Comparison of ENCODE assay signal across 8 mouse cellular contexts in genomic region chr2:69860972-69861452, GRCm38 (mm10). TPM values are rescaled to one million over a fixed set of nuclear protein-coding genes. Genes with fewer than 3 reads are reported as not detected.
A peak's percentile ranks its signal among the peaks of the same experiment; 100 is the strongest.
DNase-seq lines count a peak whose midpoint lies in the region; ATAC-seq and TF ChIP-seq lines count a peak whose summit lies in the region.

No protein-coding gene starts in this region.

- 11% methylated on average over 13 of the region's 13 CpGs for WGBS in embryonic facial prominence, embryonic 14.5 days
- 12% methylated on average over 12 of the region's 13 CpGs for WGBS in limb, embryonic 12.5 days
- WGBS in midbrain, embryonic 13.5 days: 14% methylated on average over 13 of the region's 13 CpGs
- 9% methylated on average over 13 of the region's 13 CpGs for whole genome bisulfite sequencing in stomach, postnatal 0 days

- H3K27me3 ChIP-seq in embryonic facial prominence, embryonic 14.5 days (replicated peaks; ENCODE audit: control insufficient read depth, insufficient read depth, low read length): no peaks in the 10 kb centered on the region
- no peaks in the 10 kb centered on the region for H3K27me3 ChIP-seq in limb, embryonic 12.5 days
- no peaks in the 10 kb centered on the region for H3K27me3 ChIP-seq in midbrain, embryonic 13.5 days
- no peaks in the 10 kb centered on the region for H3K27me3 ChIP-seq in stomach, postnatal 0 days (ENCODE audit: control insufficient read depth, insufficient read depth, low read length)

- H3K4me3 ChIP-seq in embryonic facial prominence, embryonic 14.5 days (ENCODE audit: low read depth, low read length): peak overlapping the region; percentile 100
- peak overlapping the region; percentile 98 for H3K4me3 ChIP-seq in limb, embryonic 12.5 days (replicated peaks)
- peak overlapping the region; percentile 100 for H3K4me3 ChIP-seq in midbrain, embryonic 13.5 days (replicated peaks)
- H3K4me3 ChIP-seq in stomach, postnatal 0 days (ENCODE audit: low read depth, low read length): peak overlapping the region; percentile 100

- no peaks in the 10 kb centered on the region for H3K9me3 ChIP-seq in embryonic facial prominence, embryonic 14.5 days (ENCODE audit: control insufficient read depth, low read length)
- no peaks in the 10 kb centered on the region for H3K9me3 ChIP-seq in limb, embryonic 12.5 days
- H3K9me3 ChIP-seq in midbrain, embryonic 13.5 days: no peaks in the 10 kb centered on the region
- H3K9me3 ChIP-seq in stomach, postnatal 0 days (ENCODE audit: control insufficient read depth, low read length): no peaks in the 10 kb centered on the region

- no peak for TF ChIP-seq EP300 in stomach, postnatal 0 days (optimal IDR thresholded peaks at IDR 0.05)

- H3K4me2 ChIP-seq in embryonic facial prominence, embryonic 14.5 days (ENCODE audit: low read depth, low read length): peak overlapping the region; percentile 67
- H3K4me2 ChIP-seq in limb, embryonic 12.5 days: peak overlapping the region; percentile 85
- H3K4me2 ChIP-seq in midbrain, embryonic 13.5 days (replicated peaks): peak overlapping the region; percentile 90
- H3K4me2 ChIP-seq in stomach, postnatal 0 days (replicated peaks; ENCODE audit: low read depth): peak overlapping the region; percentile 53

- ATAC-seq in embryonic facial prominence, embryonic 14.5 days (ENCODE audit: low read depth): peak; percentile 67
- peak; percentile 57 to 60 for ATAC-seq in hematopoietic stem cell, adult 5-6 weeks (replicated peaks in 1 of 2; ENCODE audit: insufficient read depth in 1 of 2, low FRiP score in 2 of 2, low TSS enrichment in 1 of 2, low read depth in 1 of 2, poor library complexity in 2 of 2, severe bottlenecking in 2 of 2)
- peak; percentile 82 for ATAC-seq in limb, embryonic 12.5 days (ENCODE audit: insufficient number of reproducible peaks, insufficient read depth, low FRiP score, low TSS enrichment, low read depth)
- peak; percentile 81 for ATAC-seq in midbrain, embryonic 13.5 days
- ATAC-seq in stomach, postnatal 0 days (ENCODE audit: low FRiP score, low TSS enrichment): no peak

- peaks cover 17% of the 10 kb centered on the region for H3K36me3 ChIP-seq in embryonic facial prominence, embryonic 14.5 days (ENCODE audit: control insufficient read depth, insufficient read depth, low read length)
- H3K36me3 ChIP-seq in limb, embryonic 12.5 days: peaks cover 19% of the 10 kb centered on the region
- H3K36me3 ChIP-seq in midbrain, embryonic 13.5 days: 0 out of 2 replicates have a peak, but pooled peaks cover 4% of the 10 kb centered on the region
- no peaks in the 10 kb centered on the region for H3K36me3 ChIP-seq in stomach, postnatal 0 days (ENCODE audit: control insufficient read depth, insufficient read depth, low read length)

- peak; percentile 26 for DNase-seq in embryo, embryonic 10 days (ENCODE audit: low spot score)
- DNase-seq in embryo, embryonic 11 days: no peak
- DNase-seq in MEL-GATA-1-ER (ENCODE audit: extremely low read depth, low read depth): peak; percentile 52
- DNase-seq in embryonic facial prominence, embryonic 14.5 days (ENCODE audit: low spot score): peak; percentile 37
- peak; percentile 41 for DNase-seq in stomach, postnatal 0 days (ENCODE audit: low spot score)

- H3K9ac ChIP-seq in embryonic facial prominence, embryonic 14.5 days (ENCODE audit: low read depth, low read length): peak overlapping the region; percentile 99
- peak overlapping the region; percentile 99; the same call in 1 of the 2 replicates for H3K9ac ChIP-seq in limb, embryonic 12.5 days (replicated peaks)
- H3K9ac ChIP-seq in midbrain, embryonic 13.5 days (replicated peaks): peak overlapping the region; percentile 99
- peak overlapping the region; percentile 99 for H3K9ac ChIP-seq in stomach, postnatal 0 days (ENCODE audit: low read length)

- H3K27ac ChIP-seq in embryonic facial prominence, embryonic 14.5 days (replicated peaks; ENCODE audit: low read depth, low read length): peak overlapping the region; percentile 94
- peak overlapping the region; percentile 95 for H3K27ac ChIP-seq in limb, embryonic 12.5 days
- peak overlapping the region; percentile 90 for H3K27ac ChIP-seq in midbrain, embryonic 13.5 days
- peak overlapping the region; percentile 96 for H3K27ac ChIP-seq in stomach, postnatal 0 days (replicated peaks)

- TF ChIP-seq CTCF in stomach, postnatal 0 days (IDR thresholded peaks at IDR 0.05; ENCODE audit: low read depth): no peak

- H3K4me1 ChIP-seq in embryonic facial prominence, embryonic 14.5 days (ENCODE audit: control insufficient read depth, insufficient read depth, low read length): peaks cover 7% of the 10 kb centered on the region; the same call in 1 of the 2 replicates
- peaks cover 18% of the 10 kb centered on the region for H3K4me1 ChIP-seq in limb, embryonic 12.5 days (replicated peaks)
- H3K4me1 ChIP-seq in midbrain, embryonic 13.5 days (replicated peaks): peaks cover 34% of the 10 kb centered on the region
- no peaks in the 10 kb centered on the region; the same call in 1 of the 2 replicates for H3K4me1 ChIP-seq in stomach, postnatal 0 days (replicated peaks; ENCODE audit: control insufficient read depth, insufficient read depth)

RNA-seq across cellular contexts. Expression of gene Ssb, which starts 0.3 kb away (rescaled TPM):
- 293 and 303 TPM in 2 replicates for polyA plus RNA-seq in embryonic facial prominence, embryonic 14.5 days (2014; fragmentation: Nextera tagmentation; extraction: Ambion mirVana)
- 543 and 668 TPM in 2 replicates for total RNA-seq in hematopoietic stem cell, adult 5-6 weeks (2017)
- polyA plus RNA-seq in limb, embryonic 12.5 days (2016; fragmentation: Nextera tagmentation; extraction: Ambion mirVana): 365 and 413 TPM in 2 replicates
- polyA plus RNA-seq in midbrain, embryonic 13.5 days (2015; fragmentation: Nextera tagmentation; extraction: Ambion mirVana): 370 and 407 TPM in 2 replicates
- polyA plus RNA-seq in stomach, postnatal 0 days (2015; fragmentation: Nextera tagmentation; extraction: Ambion mirVana): 161 and 203 TPM in 2 replicates

RNA-seq across cellular contexts. Expression of gene Mettl5, which starts 24.4 kb away (rescaled TPM):
- polyA plus RNA-seq in embryonic facial prominence, embryonic 14.5 days (2014; fragmentation: Nextera tagmentation; extraction: Ambion mirVana): 30.9 and 34.0 TPM in 2 replicates
- 36.4 and 42.1 TPM in 2 replicates for total RNA-seq in hematopoietic stem cell, adult 5-6 weeks (2017)
- 37.6 and 40.3 TPM in 2 replicates for polyA plus RNA-seq in limb, embryonic 12.5 days (2016; fragmentation: Nextera tagmentation; extraction: Ambion mirVana)
- polyA plus RNA-seq in midbrain, embryonic 13.5 days (2015; fragmentation: Nextera tagmentation; extraction: Ambion mirVana): 33.2 and 35.1 TPM in 2 replicates
- polyA plus RNA-seq in stomach, postnatal 0 days (2015; fragmentation: Nextera tagmentation; extraction: Ambion mirVana): 29.4 and 32.0 TPM in 2 replicates

RNA-seq across cellular contexts. Expression of gene Ubr3, which starts 36.0 kb away (rescaled TPM):
- polyA plus RNA-seq in embryonic facial prominence, embryonic 14.5 days (2014; fragmentation: Nextera tagmentation; extraction: Ambion mirVana): 17.3 and 19.4 TPM in 2 replicates
- 55.3 and 62.1 TPM in 2 replicates for total RNA-seq in hematopoietic stem cell, adult 5-6 weeks (2017)
- polyA plus RNA-seq in limb, embryonic 12.5 days (2016; fragmentation: Nextera tagmentation; extraction: Ambion mirVana): 15.8 and 19.1 TPM in 2 replicates
- polyA plus RNA-seq in midbrain, embryonic 13.5 days (2015; fragmentation: Nextera tagmentation; extraction: Ambion mirVana): 20.6 and 21.4 TPM in 2 replicates
- 7.9 and 9.0 TPM in 2 replicates for polyA plus RNA-seq in stomach, postnatal 0 days (2015; fragmentation: Nextera tagmentation; extraction: Ambion mirVana)

RNA-seq across cellular contexts. Expression of gene Klhl23, which starts 39.3 kb away (rescaled TPM):
- 20.8 and 22.3 TPM in 2 replicates for polyA plus RNA-seq in embryonic facial prominence, embryonic 14.5 days (2014; fragmentation: Nextera tagmentation; extraction: Ambion mirVana)
- total RNA-seq in hematopoietic stem cell, adult 5-6 weeks (2017): 23.3 and 36.3 TPM in 2 replicates
- 35.6 and 37.5 TPM in 2 replicates for polyA plus RNA-seq in limb, embryonic 12.5 days (2016; fragmentation: Nextera tagmentation; extraction: Ambion mirVana)
- 59.8 and 60.0 TPM in 2 replicates for polyA plus RNA-seq in midbrain, embryonic 13.5 days (2015; fragmentation: Nextera tagmentation; extraction: Ambion mirVana)
- polyA plus RNA-seq in stomach, postnatal 0 days (2015; fragmentation: Nextera tagmentation; extraction: Ambion mirVana): 21.4 and 25.1 TPM in 2 replicates
